Mouse (Mus musculus) hindbrain, embryonic 11.5 days (tissue): ENCODE results near the gene Frmd4b. TPM values are rescaled to one million over a fixed set of nuclear protein-coding genes. Genes with fewer than 3 reads are reported as not detected.

Experiments
- ATAC-seq: fragments of 200-750 bp; cut with Nextera tagmentation; 2 replicates; pipeline ENCODE4 v1.8.0; 2017; ENCODE audit warnings: mild to moderate bottlenecking, moderate TSS enrichment, moderate library complexity; ENCODE audit not compliant: low FRiP score
- DNase-seq: peaks from one replicate; pipeline ENCODE4 v3.0.0-alpha.2; 2015; ENCODE audit warnings: low spot score
- H3K27ac ChIP-seq: fragments of 300-500 bp; sonication (generic); 2 replicates; pipeline ENCODE4 v1.5.1; 2014; ENCODE audit warnings: mild to moderate bottlenecking, low read depth, low read length
- H3K27me3 ChIP-seq: fragments of 300-500 bp; sonication (generic); 2 replicates; pipeline ENCODE4 v1.6.1; 2014; ENCODE audit warnings: mild to moderate bottlenecking, low read length, moderate library complexity, mixed read lengths; ENCODE audit not compliant: control insufficient read depth, insufficient read depth
- H3K36me3 ChIP-seq: fragments of 300-500 bp; sonication (generic); 2 replicates; pipeline ENCODE4 v1.6.1; 2014; ENCODE audit warnings: mild to moderate bottlenecking, low read length, moderate library complexity, mixed read lengths; ENCODE audit not compliant: control insufficient read depth, insufficient read depth
- H3K4me1 ChIP-seq: fragments of 300-500 bp; sonication (generic); replicated peaks from 2 replicates; pipeline ENCODE4 v1.6.1; 2014; ENCODE audit warnings: low read length, mixed read lengths; ENCODE audit not compliant: control insufficient read depth, insufficient read depth
- H3K4me2 ChIP-seq: fragments of 300-500 bp; sonication (generic); replicated peaks from 2 replicates; pipeline ENCODE4 v1.6.1; 2014; ENCODE audit warnings: mild to moderate bottlenecking, low read depth, low read length
- H3K4me3 ChIP-seq: fragments of 300-500 bp; sonication (generic); 2 replicates; pipeline ENCODE4 v1.5.1; 2014; ENCODE audit warnings: low read depth, low read length
- H3K9ac ChIP-seq: fragments of 300-500 bp; sonication (generic); 2 replicates; pipeline ENCODE4 v1.6.1; 2014; ENCODE audit warnings: low read depth, low read length
- H3K9me3 ChIP-seq: fragments of 300-500 bp; sonication (generic); 2 replicates; pipeline ENCODE4 v1.6.1; 2016; ENCODE audit warnings: low read length; ENCODE audit not compliant: control insufficient read depth
- WGBS: fragments of 180-500 bp; shearing (Covaris S2); extraction: QIAGEN DNeasy Blood & Tissue Kit; methylation state at CpG from one replicate; pipeline ENCODE4 v1.1.7; 2014; 5-methylcytosine and 5-hydroxymethylcytosine counted together
- polyA plus RNA-seq: library from polyadenylated mRNA; unstranded; fragments of >200 nt; fragmentation: Nextera tagmentation; extraction: Ambion mirVana; gene quantifications from 2 replicates; pipeline ENCODE4 v1.2.1, GENCODE M21; 2014

Frmd4b gene
- polyA plus RNA-seq, 1 experiment from 2014 or later, result 50.5 TPM

GRCm38 (mm10) chr6:97402822-97403472 lies 214.4 kb downstream of the Frmd4b start:
- no peak overlapping the region for H3K4me3 ChIP-seq
- H3K36me3 ChIP-seq, result no peaks in the 10 kb centered on the region
- H3K4me1 ChIP-seq, result peaks cover 3% of the 10 kb centered on the region; the same call in 1 of the 2 replicates
- DNase-seq (peak; percentile 34), ATAC-seq (peak; percentile 66)
- no peaks in the 10 kb centered on the region for H3K9me3 ChIP-seq
- no peak overlapping the region for H3K4me2 ChIP-seq
- H3K9ac ChIP-seq, result no peak overlapping the region
- 70% methylated on average over 10 of the region's 10 CpGs for whole genome bisulfite sequencing
- no peaks in the 10 kb centered on the region for H3K27me3 ChIP-seq
- H3K27ac ChIP-seq, result no peak overlapping the region

GRCm38 (mm10) chr6:97400446-97400845 lies 216.9 kb downstream of the Frmd4b start:
- H3K4me3 ChIP-seq, result no peak overlapping the region
- ATAC-seq (no peak), DNase-seq (no peak)
- H3K4me1 ChIP-seq, result peaks cover 11% of the 10 kb centered on the region
- no peaks in the 10 kb centered on the region for H3K36me3 ChIP-seq
- no peaks in the 10 kb centered on the region for H3K9me3 ChIP-seq
- WGBS, result 91% methylated on average over 6 of the region's 6 CpGs
- no peak overlapping the region for H3K9ac ChIP-seq
- H3K27me3 ChIP-seq, result no peaks in the 10 kb centered on the region
- no peak overlapping the region for H3K4me2 ChIP-seq
- H3K27ac ChIP-seq, result no peak overlapping the region

GRCm38 (mm10) chr6:97397935-97398334 lies 219.4 kb downstream of the Frmd4b start:
- 84% methylated on average over 4 of the region's 4 CpGs for whole genome bisulfite sequencing
- H3K4me1 ChIP-seq, result peaks cover 8% of the 10 kb centered on the region
- ATAC-seq (no peak), DNase-seq (no peak)
- no peaks in the 10 kb centered on the region for H3K9me3 ChIP-seq
- no peak overlapping the region for H3K4me2 ChIP-seq
- H3K9ac ChIP-seq, result no peak overlapping the region
- no peak overlapping the region for H3K4me3 ChIP-seq
- H3K27me3 ChIP-seq, result no peaks in the 10 kb centered on the region
- no peak overlapping the region for H3K27ac ChIP-seq
- no peaks in the 10 kb centered on the region for H3K36me3 ChIP-seq

GRCm38 (mm10) chr6:97396957-97397354 lies 220.4 kb downstream of the Frmd4b start:
- no peak overlapping the region for H3K9ac ChIP-seq
- peak overlapping the region; percentile 47 for H3K27ac ChIP-seq
- no peaks in the 10 kb centered on the region for H3K27me3 ChIP-seq
- H3K4me3 ChIP-seq, result no peak overlapping the region
- no peak overlapping the region for H3K4me2 ChIP-seq
- ATAC-seq (peak; percentile 73), DNase-seq (peak; percentile 16)
- peaks cover 8% of the 10 kb centered on the region for H3K4me1 ChIP-seq
- no peaks in the 10 kb centered on the region for H3K36me3 ChIP-seq
- 54% methylated on average over 3 of the region's 3 CpGs for WGBS
- H3K9me3 ChIP-seq, result no peaks in the 10 kb centered on the region

- H3K27me3 ChIP-seq, result no peaks in the 10 kb centered on the region
- peak overlapping the region; percentile 79 for H3K27ac ChIP-seq
- H3K9me3 ChIP-seq, result no peaks in the 10 kb centered on the region
- no peak overlapping the region for H3K9ac ChIP-seq
- H3K4me2 ChIP-seq, result no peak overlapping the region
- H3K4me3 ChIP-seq, result no peak overlapping the region
- 12% methylated on average over 9 of the region's 9 CpGs for WGBS
- peaks cover 8% of the 10 kb centered on the region for H3K4me1 ChIP-seq
- no peaks in the 10 kb centered on the region for H3K36me3 ChIP-seq
- ATAC-seq, result peak; percentile 85
- peak; percentile 75 for DNase-seq
Measured at GRCm38 (mm10) chr6:97396351-97396956, 220.9 kb downstream of the Frmd4b start.

- Histone ChIP-seq H3K9me3 (no peaks in the 10 kb centered on the region), H3K36me3 (no peaks in the 10 kb centered on the region), H3K4me3 (no peak overlapping the region), H3K9ac (0 out of 2 replicates have a peak overlapping the region, but pooled peaks have one; percentile 34), H3K27ac (peak overlapping the region; percentile 79), H3K4me2 (peak overlapping the region; percentile 14; the same call in 1 of the 2 replicates), H3K27me3 (no peaks in the 10 kb centered on the region), H3K4me1 (peaks cover 8% of the 10 kb centered on the region)
- ATAC-seq (peak; percentile 57), DNase-seq (peak; percentile 57)
- 9% methylated on average over 17 of the region's 17 CpGs for WGBS
Measured at GRCm38 (mm10) chr6:97395477-97396350, 221.6 kb downstream of the Frmd4b start.

- Histone ChIP-seq H3K4me2 (no peak overlapping the region), H3K4me1 (peaks cover 8% of the 10 kb centered on the region), H3K36me3 (no peaks in the 10 kb centered on the region), H3K9ac (no peak overlapping the region), H3K27me3 (no peaks in the 10 kb centered on the region), H3K27ac (no peak overlapping the region), H3K4me3 (no peak overlapping the region), H3K9me3 (no peaks in the 10 kb centered on the region)
- DNase-seq (no peak), ATAC-seq (no peak)
- 54% methylated on average over 12 of the region's 12 CpGs for WGBS
Measured at GRCm38 (mm10) chr6:97394473-97395075, 222.8 kb downstream of the Frmd4b start.

GRCm38 (mm10) chr6:97392912-97393311 lies 224.4 kb downstream of the Frmd4b start:
- Histone ChIP-seq H3K36me3 (no peaks in the 10 kb centered on the region), H3K4me1 (peaks cover 8% of the 10 kb centered on the region), H3K4me2 (no peak overlapping the region), H3K4me3 (no peak overlapping the region), H3K9ac (no peak overlapping the region), H3K27ac (no peak overlapping the region), H3K27me3 (no peaks in the 10 kb centered on the region), H3K9me3 (no peaks in the 10 kb centered on the region)
- no peak for DNase-seq
- WGBS, result 91% methylated on average over 3 of the region's 3 CpGs
- no peak for ATAC-seq
